Mouse (Mus musculus): Measurements from ENCODE around the gene Cnrip1.
"Not testable (repeated sequence)": the region's sequence is repeated elsewhere in the genome, so short reads cannot be mapped to it uniquely, and the experiment has no call there.

The Cnrip1 gene

GRCm38 (mm10) chr11:17051545-17052475 is at the start of gene Cnrip1, which contains the start of gene Plek:
Gene Cnrip1 (plus strand): TSS chr11:17051586.
Gene Plek (minus strand): TSS chr11:17052381.
- in situ Hi-C loops (cut with MseI, MboI), result no loop called here

GRCm38 (mm10) chr11:17002739-17003373 is 48.5 kb upstream of the Cnrip1 start:
- in situ Hi-C loops (cut with MseI, MboI), result no loop called here

GRCm38 (mm10) chr11:17003757-17004156 is 47.6 kb upstream of the Cnrip1 start:
- in situ Hi-C loops (cut with MseI, MboI), result no loop called here

GRCm38 (mm10) chr11:17004899-17005846 is 46.2 kb upstream of the Cnrip1 start:
- in situ Hi-C loops (cut with MseI, MboI), result no loop called here

GRCm38 (mm10) chr11:17006526-17006925 is 44.9 kb upstream of the Cnrip1 start:
- in situ Hi-C loops (cut with MseI, MboI), result not testable (repeated sequence)

GRCm38 (mm10) chr11:17007517-17008173 is 43.7 kb upstream of the Cnrip1 start:
- in situ Hi-C loops (cut with MseI, MboI), result no loop called here

- in situ Hi-C loops (cut with MseI, MboI), result no loop called here
Measured at GRCm38 (mm10) chr11:17008498-17008941, 42.9 kb upstream of the Cnrip1 start.

GRCm38 (mm10) chr11:17012948-17013347 is 38.4 kb upstream of the Cnrip1 start:
- in situ Hi-C loops (cut with MseI, MboI), result no loop called here

GRCm38 (mm10) chr11:17019328-17019727 is 32.1 kb upstream of the Cnrip1 start:
- in situ Hi-C loops (cut with MseI, MboI), result no loop called here

- in situ Hi-C loops (cut with MseI, MboI), result no loop called here
Measured at GRCm38 (mm10) chr11:17023206-17023605, 28.2 kb upstream of the Cnrip1 start.

- in situ Hi-C loops (cut with MseI, MboI), result no loop called here
Measured at GRCm38 (mm10) chr11:17023984-17024383, 27.4 kb upstream of the Cnrip1 start.

GRCm38 (mm10) chr11:17045806-17046205 is 5.6 kb upstream of the Cnrip1 start:
- in situ Hi-C loops (cut with MseI, MboI), result no loop called here

GRCm38 (mm10) chr11:17052476-17053049 is 1.2 kb downstream of the Cnrip1 start:
- in situ Hi-C loops (cut with MseI, MboI), result no loop called here

GRCm38 (mm10) chr11:17069360-17069759 is 18.0 kb downstream of the Cnrip1 start:
- in situ Hi-C loops (cut with MseI, MboI), result not testable (repeated sequence)

- in situ Hi-C loops (cut with MseI, MboI), result no loop called here
Measured at GRCm38 (mm10) chr11:17075656-17076055, 24.3 kb downstream of the Cnrip1 start.

- in situ Hi-C loops (cut with MseI, MboI), result no loop called here
Measured at GRCm38 (mm10) chr11:17082086-17082485, 30.7 kb downstream of the Cnrip1 start.

- in situ Hi-C loops (cut with MseI, MboI), result no loop called here
Measured at GRCm38 (mm10) chr11:17082953-17083352, 31.6 kb downstream of the Cnrip1 start.

- in situ Hi-C loops (cut with MseI, MboI), result no loop called here
Measured at GRCm38 (mm10) chr11:17083455-17083854, 32.1 kb downstream of the Cnrip1 start.

GRCm38 (mm10) chr11:17083866-17084265 is 32.5 kb downstream of the Cnrip1 start:
- in situ Hi-C loops (cut with MseI, MboI), result no loop called here

- in situ Hi-C loops (cut with MseI, MboI), result no loop called here
Measured at GRCm38 (mm10) chr11:17086106-17086505, 34.7 kb downstream of the Cnrip1 start.

GRCm38 (mm10) chr11:17106936-17107335 is 55.5 kb downstream of the Cnrip1 start:
- in situ Hi-C loops (cut with MseI, MboI), result no loop called here

All from mouse trophoblast stem cell (cell line).